Mouse (Mus musculus) cortical plate, adult 2 months (tissue): ENCODE results near the gene Arnt2.

Experiments used
- CTCF ChIP-seq: fragments of 200-500 bp; IDR thresholded peaks from 2 replicates; pipeline ENCODE4 v1.5.1; 2011; ENCODE audit warnings: mild to moderate bottlenecking, control low read depth, low read length; ENCODE audit not compliant: insufficient read depth; ENCODE audit errors: extremely low read depth
- POLR2A ChIP-seq: fragments of 200-500 bp; IDR thresholded peaks from 2 replicates; pipeline ENCODE4 v1.6.1; 2011; ENCODE audit warnings: mild to moderate bottlenecking, low read length, control low read depth; ENCODE audit not compliant: insufficient read depth; ENCODE audit errors: extremely low read depth

DNA sequence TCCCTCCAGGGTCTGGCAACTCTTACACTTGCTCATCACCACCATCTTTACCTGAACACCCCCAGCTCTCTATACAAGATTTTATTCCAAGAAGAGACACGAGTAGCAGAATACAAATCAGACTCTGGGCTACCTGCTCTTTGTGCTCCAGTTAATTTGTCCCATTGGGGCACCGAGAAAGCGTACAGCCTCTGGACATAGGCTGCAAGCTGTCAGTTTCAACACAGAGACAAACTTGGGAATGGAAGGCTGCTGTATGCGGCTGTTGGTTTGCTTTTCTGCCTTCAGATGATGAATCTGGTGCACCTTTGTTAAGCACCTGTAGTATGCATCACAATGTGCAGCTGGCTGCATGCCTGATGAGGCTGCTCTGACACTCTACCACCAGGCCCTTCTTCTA lies 146.5 kb downstream of the Arnt2 start:
- TF ChIP-seq CTCF (no peak), POLR2A (no peak)
